Mouse (Mus musculus) kidney, postnatal 14 days (tissue): ENCODE measurements at regions not wholly inside any gene's neighbourhood (a gene's known extent, or its start where the extent isn't known, plus 50 kb on each side); places are given as distances from the start of the nearest gene placed in this dataset.

Experiments
- DNase-seq: peaks from one replicate; pipeline ENCODE4 v3.0.0; 2022; ENCODE audit warnings: mixed read lengths

GRCm38 (mm10) chr6:16551945-16552673 is 346.1 kb downstream of the Tfec start:
- DNase-seq: peak; percentile 8

GRCm38 (mm10) chr6:16551131-16551530 is 347.1 kb downstream of the Tfec start:
- no peak for DNase-seq

- DNase-seq: peak; percentile 16
Observed at GRCm38 (mm10) chr6:16550445-16550844, 347.8 kb downstream of the Tfec start.

- DNase-seq: no peak
Observed at GRCm38 (mm10) chr6:16514054-16514453, 384.2 kb downstream of the Tfec start.

GRCm38 (mm10) chr6:16513541-16513940 is 384.7 kb downstream of the Tfec start:
- no peak for DNase-seq

GRCm38 (mm10) chr6:16503836-16504235 is 394.4 kb downstream of the Tfec start:
- DNase-seq: peak; percentile 53

GRCm38 (mm10) chr6:16487015-16487630 is 411.1 kb downstream of the Tfec start:
- no peak for DNase-seq

GRCm38 (mm10) chr6:16483295-16483694 is 414.9 kb downstream of the Tfec start:
- no peak for DNase-seq

GRCm38 (mm10) chr6:16468693-16469375 is 429.4 kb downstream of the Tfec start:
- no peak for DNase-seq

GRCm38 (mm10) chr6:16458279-16458678 is 440.0 kb downstream of the Tfec start:
- no peak for DNase-seq
